Mouse (Mus musculus) megakaryocyte-erythroid progenitor cell, adult 5 weeks (primary cell): ENCODE results near the gene Dxo. TPM values are rescaled to one million over a fixed set of nuclear protein-coding genes. Genes with fewer than 3 reads are reported as not detected.

ENCODE experiments used
- polyA plus RNA-seq: library from polyadenylated mRNA; stranded (reverse); fragments of >175 nt; gene quantifications from 2 replicates; pipeline ENCODE4 v1.2.3, GENCODE M21; 2012

Gene Dxo
- polyA plus RNA-seq, result 106 TPM in 2 replicates

DNA sequence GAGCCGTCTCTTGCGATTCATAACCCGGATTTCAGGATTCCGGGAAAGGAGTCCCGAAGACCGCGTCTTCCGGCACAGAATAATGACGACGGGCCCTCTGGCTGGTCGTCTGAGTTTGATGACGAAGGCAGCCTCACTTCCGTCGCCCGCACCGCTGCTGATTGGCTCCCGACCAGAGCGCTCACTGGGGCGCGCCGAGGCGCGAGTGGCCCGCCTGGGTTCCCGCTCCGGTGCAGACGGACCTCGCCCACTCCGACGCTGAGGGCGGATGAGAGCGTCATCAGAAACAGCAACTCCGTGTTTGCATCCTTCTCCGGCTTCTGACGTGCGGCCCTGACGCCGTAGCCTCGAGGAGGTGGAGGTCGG is at the start of gene Dxo, which contains the start of gene Stk19:
Gene Dxo (plus strand): TSS at position 164 of the 366 bp plus-strand sequence.
Gene Stk19 (minus strand): TSS at position 90 of the 366 bp plus-strand sequence.

GRCm38 (mm10) chr17:34804301-34804700 is 32.5 kb upstream of the Dxo start, which contains the start of gene Cyp21a1:
Gene Cyp21a1 (minus strand): TSS chr17:34804561.

GRCm38 (mm10) chr17:34849722-34850516 is 13.1 kb downstream of the Dxo start, which contains the start of the genes Skiv2l and Nelfe:
Gene Skiv2l (minus strand): TSS chr17:34850210.
Gene Nelfe (plus strand): TSS chr17:34850391.

GRCm38 (mm10) chr17:34862416-34863081 is 25.7 kb downstream of the Dxo start, which contains the start of gene Cfb:
Gene Cfb (minus strand): TSS chr17:34862518.

DNA sequence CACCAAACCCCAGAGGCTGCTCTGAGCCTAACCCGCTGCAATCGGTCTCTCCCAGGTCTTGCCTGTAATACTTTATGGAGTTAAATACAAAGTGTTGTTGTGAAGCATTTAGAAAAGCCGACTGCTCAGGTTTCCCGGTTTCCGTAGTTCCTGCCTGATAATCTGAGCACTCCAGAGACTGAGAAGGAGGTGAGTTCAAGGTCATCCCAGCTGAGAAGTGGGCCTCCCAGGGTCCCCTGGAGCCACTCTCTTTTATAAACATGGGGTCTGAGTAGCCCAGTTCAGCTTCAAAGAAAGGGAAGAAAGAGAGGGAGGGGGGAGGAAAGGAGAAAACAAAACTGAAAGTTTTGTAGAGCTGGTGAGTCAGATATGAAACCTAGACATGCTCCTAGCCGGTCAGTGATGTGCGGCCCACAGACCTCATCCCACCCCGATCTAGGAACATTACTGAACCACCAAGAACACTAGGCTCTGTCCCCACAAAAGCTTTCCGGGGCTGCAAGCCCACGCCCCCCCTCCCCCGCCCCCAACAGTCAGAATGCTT is 42.6 kb downstream of the Dxo start, which contains the start of gene Zbtb12:
Gene Zbtb12 (plus strand): TSS at position 148 of the 544 bp plus-strand sequence.

DNA sequence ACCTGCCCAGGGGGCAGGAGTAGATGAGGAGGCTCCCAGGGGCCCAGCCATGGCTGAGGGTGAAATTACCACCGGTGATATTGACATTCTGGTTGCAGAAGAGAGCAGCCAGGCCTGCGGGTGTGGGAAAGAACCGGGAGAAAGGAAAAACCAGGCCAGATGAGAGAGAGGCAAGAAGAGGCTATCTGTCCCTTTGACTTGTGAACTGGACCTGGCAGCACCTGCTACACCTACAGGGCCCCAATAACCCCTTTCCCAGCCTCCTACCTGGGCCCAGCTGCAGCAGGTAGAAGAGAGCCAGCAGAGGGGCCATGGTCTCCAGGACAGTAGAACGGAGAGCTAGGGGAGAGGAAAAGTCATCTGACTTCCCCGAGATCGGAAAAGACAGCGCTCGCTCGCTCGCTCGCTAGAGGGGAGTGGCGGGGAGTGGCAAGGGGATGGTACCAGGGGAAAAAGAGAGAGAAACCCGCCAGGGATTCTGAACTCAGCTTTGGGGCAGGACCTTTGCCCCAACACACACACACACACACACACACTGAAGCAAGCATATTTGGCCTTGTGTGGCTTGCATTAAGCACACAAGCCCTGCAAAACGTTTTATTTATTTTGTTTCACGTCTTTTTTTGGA is 45.0 kb downstream of the Dxo start, which contains the start of gene Gm20547:
Gene Gm20547 (minus strand): TSS at position 360 of the 628 bp plus-strand sequence.

Other genes with a start within 250 kb of the Dxo start
- 351 and 421 TPM in 2 replicates for gene Gpsm3, start 247.2 kb upstream of the Dxo start, polyA plus RNA-seq
- gene Pbx2, start 245.8 kb upstream of the Dxo start, polyA plus RNA-seq, result 81.6 and 90.2 TPM in 2 replicates
- 7.3 and 10.8 TPM in 2 replicates for gene Ager, start 239.2 kb upstream of the Dxo start, polyA plus RNA-seq
- 65.9 and 70.5 TPM in 2 replicates for gene Rnf5, start 233.3 kb upstream of the Dxo start, polyA plus RNA-seq
- 119 and 139 TPM in 2 replicates for gene Agpat1, start 232.8 kb upstream of the Dxo start, polyA plus RNA-seq
- gene Egfl8, start 221.0 kb upstream of the Dxo start, polyA plus RNA-seq, result 3.9 and 4.4 TPM in 2 replicates
- 185 and 189 TPM in 2 replicates for gene Ppt2, start 208.5 kb upstream of the Dxo start, polyA plus RNA-seq
- gene Prrt1, start 207.5 kb upstream of the Dxo start, polyA plus RNA-seq, result 2.5 and 3.4 TPM in 2 replicates
- 8.3 and 8.4 TPM in 2 replicates for gene Fkbpl, start 192.3 kb upstream of the Dxo start, polyA plus RNA-seq
- 184 and 230 TPM in 2 replicates for gene Atf6b, start 189.9 kb upstream of the Dxo start, polyA plus RNA-seq
- gene Tnxb, start 166.5 kb upstream of the Dxo start, polyA plus RNA-seq, result 0.02 TPM in 2 replicates
- 0.17 and 0.61 TPM in 2 replicates for gene C4b, start 93.1 kb upstream of the Dxo start, polyA plus RNA-seq
- gene Cyp21a1, start 32.5 kb upstream of the Dxo start, polyA plus RNA-seq, result not detected in 2 replicates
- 65.1 and 75.3 TPM in 2 replicates for gene Stk19, start 74 bp upstream of the Dxo start, polyA plus RNA-seq
- gene Skiv2l, start 13.2 kb downstream of the Dxo start, polyA plus RNA-seq, result 63.8 and 69.0 TPM in 2 replicates
- 308 and 315 TPM in 2 replicates for gene Nelfe, start 13.4 kb downstream of the Dxo start, polyA plus RNA-seq
- 0.13 TPM in 1 of 2 replicates, not detected in the other for gene Cfb, start 25.5 kb downstream of the Dxo start, polyA plus RNA-seq
- gene Zbtb12, start 42.5 kb downstream of the Dxo start, polyA plus RNA-seq, result 51.5 and 66.6 TPM in 2 replicates
- not detected in 2 replicates for gene Gm20547, start 45.0 kb downstream of the Dxo start, polyA plus RNA-seq
- 2.0 and 2.3 TPM in 2 replicates for gene C2, start 61.2 kb downstream of the Dxo start, polyA plus RNA-seq
- 441 and 469 TPM in 2 replicates for gene Ehmt2, start 61.5 kb downstream of the Dxo start, polyA plus RNA-seq
- gene Slc44a4, start 77.4 kb downstream of the Dxo start, polyA plus RNA-seq, result not detected in 2 replicates
- gene Neu1, start 94.2 kb downstream of the Dxo start, polyA plus RNA-seq, result 52.4 and 79.9 TPM in 2 replicates
- gene Hspa1b, start 122.2 kb downstream of the Dxo start, polyA plus RNA-seq, result 425 and 1,961 TPM in 2 replicates
- gene Gm20481, start 132.9 kb downstream of the Dxo start, polyA plus RNA-seq, result 0.52 TPM in 1 of 2 replicates, not detected in the other
- gene Hspa1a, start 135.1 kb downstream of the Dxo start, polyA plus RNA-seq, result 239 and 1,296 TPM in 2 replicates
- 0.06 TPM in 1 of 2 replicates, not detected in the other for gene Hspa1l, start 135.7 kb downstream of the Dxo start, polyA plus RNA-seq
- gene Lsm2, start 144.8 kb downstream of the Dxo start, polyA plus RNA-seq, result 154 and 167 TPM in 2 replicates
- gene Vars, start 164.0 kb downstream of the Dxo start, polyA plus RNA-seq, result 841 and 875 TPM in 2 replicates
- 0.24 and 0.38 TPM in 2 replicates for gene Vwa7, start 179.6 kb downstream of the Dxo start, polyA plus RNA-seq
- 6.0 and 11.9 TPM in 2 replicates for gene Sapcd1, start 191.0 kb downstream of the Dxo start, polyA plus RNA-seq
- gene Msh5, start 209.7 kb downstream of the Dxo start, polyA plus RNA-seq, result 3.4 and 5.4 TPM in 2 replicates
- 109 and 129 TPM in 2 replicates for gene Clic1, start 212.9 kb downstream of the Dxo start, polyA plus RNA-seq
- gene Ddah2, start 222.0 kb downstream of the Dxo start, polyA plus RNA-seq, result 33.8 and 58.4 TPM in 2 replicates
- 0.09 TPM in 1 of 2 replicates, not detected in the other for gene Ly6g6c, start 228.4 kb downstream of the Dxo start, polyA plus RNA-seq
- 0.04 TPM in 1 of 2 replicates, not detected in the other for gene Mpig6b, start 229.2 kb downstream of the Dxo start, polyA plus RNA-seq
- gene Ly6g6e, start 239.9 kb downstream of the Dxo start, polyA plus RNA-seq, result not detected in 2 replicates
- 0.26 TPM in 1 of 2 replicates, not detected in the other for gene Ly6g6d, start 241.0 kb downstream of the Dxo start, polyA plus RNA-seq
- gene Ly6g6f, start 248.6 kb downstream of the Dxo start, polyA plus RNA-seq, result 0.06 and 0.28 TPM in 2 replicates